Mouse (Mus musculus) R1 (cell line): Measurements from ENCODE around the gene Mapk1ip1l.
"Not testable (repeated sequence)": the region's sequence is repeated elsewhere in the genome, so short reads cannot be mapped to it uniquely, and the experiment has no call there.

Experiments used
- DNase-seq: peaks from one replicate; pipeline ENCODE4 v3.0.0-alpha.2; 2018; ENCODE audit warnings: low read depth, low spot score

Gene Mapk1ip1l

GRCm38 (mm10) chr14:47304814-47305405 lies 6.8 kb downstream of the Mapk1ip1l start:
- DNase-seq, result no peak

- DNase-seq, result no peak
Observed at GRCm38 (mm10) chr14:47305933-47306332, 7.9 kb downstream of the Mapk1ip1l start.

GRCm38 (mm10) chr14:47307669-47308068 lies 9.6 kb downstream of the Mapk1ip1l start:
- DNase-seq, result no peak

- no peak for DNase-seq
Observed at GRCm38 (mm10) chr14:47309061-47309460, 11.0 kb downstream of the Mapk1ip1l start.

- DNase-seq, result no peak
Observed at GRCm38 (mm10) chr14:47310342-47311181, 12.5 kb downstream of the Mapk1ip1l start.

GRCm38 (mm10) chr14:47319362-47319761 lies 21.3 kb downstream of the Mapk1ip1l start:
- DNase-seq, result no peak

- not testable (repeated sequence) for DNase-seq
Observed at GRCm38 (mm10) chr14:47321581-47321980, 23.5 kb downstream of the Mapk1ip1l start.

- no peak for DNase-seq
Observed at GRCm38 (mm10) chr14:47325965-47326761, 28.1 kb downstream of the Mapk1ip1l start.

GRCm38 (mm10) chr14:47327347-47327746 lies 29.3 kb downstream of the Mapk1ip1l start:
- DNase-seq, result no peak

- DNase-seq, result no peak
Observed at GRCm38 (mm10) chr14:47331920-47332319, 33.9 kb downstream of the Mapk1ip1l start.

- peak; percentile 70 for DNase-seq
Observed at GRCm38 (mm10) chr14:47334819-47335218, 36.8 kb downstream of the Mapk1ip1l start.

- DNase-seq, result no peak
Observed at GRCm38 (mm10) chr14:47335300-47335699, 37.2 kb downstream of the Mapk1ip1l start.

- no peak for DNase-seq
Observed at GRCm38 (mm10) chr14:47340231-47340925, 42.3 kb downstream of the Mapk1ip1l start.

- peak; percentile 64 for DNase-seq
Observed at GRCm38 (mm10) chr14:47341811-47342291, 43.8 kb downstream of the Mapk1ip1l start.

- DNase-seq, result no peak
Observed at GRCm38 (mm10) chr14:47346715-47347114, 48.6 kb downstream of the Mapk1ip1l start.

GRCm38 (mm10) chr14:47350974-47351373 lies 52.9 kb downstream of the Mapk1ip1l start:
- DNase-seq, result no peak

- no peak for DNase-seq
Observed at GRCm38 (mm10) chr14:47352272-47352671, 54.2 kb downstream of the Mapk1ip1l start.

GRCm38 (mm10) chr14:47353240-47353639 lies 55.2 kb downstream of the Mapk1ip1l start:
- DNase-seq, result no peak

- peak; percentile 88 for DNase-seq
Observed at GRCm38 (mm10) chr14:47354111-47354577, 56.1 kb downstream of the Mapk1ip1l start.

GRCm38 (mm10) chr14:47354948-47355347 lies 56.9 kb downstream of the Mapk1ip1l start:
- DNase-seq, result no peak

GRCm38 (mm10) chr14:47356622-47357021 lies 58.6 kb downstream of the Mapk1ip1l start:
- no peak for DNase-seq
